Mouse (Mus musculus) midbrain, embryonic 15.5 days (tissue): ENCODE results near the gene Chac1. TPM values are rescaled to one million over a fixed set of nuclear protein-coding genes. Genes with fewer than 3 reads are reported as not detected.

Experiments used
- ATAC-seq: fragments of 200-750 bp; cut with Nextera tagmentation; replicated peaks from 2 replicates; pipeline ENCODE4 v1.8.0; 2017; ENCODE audit warnings: moderate TSS enrichment
- H3K27ac ChIP-seq: fragments of 300-500 bp; sonication (generic); 2 replicates; pipeline ENCODE4 v1.5.1; 2015; ENCODE audit warnings: mild to moderate bottlenecking, inconsistent platforms
- H3K27me3 ChIP-seq: fragments of 300-500 bp; sonication (generic); replicated peaks from 2 replicates; pipeline ENCODE4 v1.6.1; 2015; ENCODE audit warnings: inconsistent platforms
- H3K36me3 ChIP-seq: fragments of 300-500 bp; sonication (generic); replicated peaks from 2 replicates; pipeline ENCODE4 v1.6.1; 2015; ENCODE audit warnings: inconsistent platforms
- H3K4me1 ChIP-seq: fragments of 300-500 bp; sonication (generic); 2 replicates; pipeline ENCODE4 v1.6.1; 2015; ENCODE audit warnings: inconsistent platforms
- H3K4me2 ChIP-seq: fragments of 300-500 bp; sonication (generic); 2 replicates; pipeline ENCODE4 v1.6.1; 2015; ENCODE audit warnings: inconsistent platforms, mild to moderate bottlenecking, moderate library complexity
- H3K4me3 ChIP-seq: fragments of 300-500 bp; sonication (generic); 2 replicates; pipeline ENCODE4 v1.5.1; 2015; ENCODE audit warnings: mild to moderate bottlenecking, inconsistent platforms
- H3K9ac ChIP-seq: fragments of 300-500 bp; sonication (generic); 2 replicates; pipeline ENCODE4 v1.6.1; 2015; ENCODE audit warnings: mild to moderate bottlenecking, inconsistent platforms
- H3K9me3 ChIP-seq: fragments of 300-500 bp; sonication (generic); 2 replicates; pipeline ENCODE4 v1.6.1; 2016; ENCODE audit warnings: inconsistent platforms
- WGBS: fragments of 180-500 bp; shearing (Covaris S2); methylation state at CpG from one replicate; pipeline ENCODE4 v1.1.7; 2015; ENCODE audit warnings: mixed read lengths; 5-methylcytosine and 5-hydroxymethylcytosine counted together
- polyA plus RNA-seq: library from polyadenylated mRNA; unstranded; fragments of >200 nt; fragmentation: Nextera tagmentation; extraction: Ambion mirVana; gene quantifications from 2 replicates; pipeline ENCODE4 v1.2.1, GENCODE M21; 2015

The Chac1 gene
- polyA plus RNA-seq, 1 experiment from 2014 or later, result 8.1 TPM

DNA sequence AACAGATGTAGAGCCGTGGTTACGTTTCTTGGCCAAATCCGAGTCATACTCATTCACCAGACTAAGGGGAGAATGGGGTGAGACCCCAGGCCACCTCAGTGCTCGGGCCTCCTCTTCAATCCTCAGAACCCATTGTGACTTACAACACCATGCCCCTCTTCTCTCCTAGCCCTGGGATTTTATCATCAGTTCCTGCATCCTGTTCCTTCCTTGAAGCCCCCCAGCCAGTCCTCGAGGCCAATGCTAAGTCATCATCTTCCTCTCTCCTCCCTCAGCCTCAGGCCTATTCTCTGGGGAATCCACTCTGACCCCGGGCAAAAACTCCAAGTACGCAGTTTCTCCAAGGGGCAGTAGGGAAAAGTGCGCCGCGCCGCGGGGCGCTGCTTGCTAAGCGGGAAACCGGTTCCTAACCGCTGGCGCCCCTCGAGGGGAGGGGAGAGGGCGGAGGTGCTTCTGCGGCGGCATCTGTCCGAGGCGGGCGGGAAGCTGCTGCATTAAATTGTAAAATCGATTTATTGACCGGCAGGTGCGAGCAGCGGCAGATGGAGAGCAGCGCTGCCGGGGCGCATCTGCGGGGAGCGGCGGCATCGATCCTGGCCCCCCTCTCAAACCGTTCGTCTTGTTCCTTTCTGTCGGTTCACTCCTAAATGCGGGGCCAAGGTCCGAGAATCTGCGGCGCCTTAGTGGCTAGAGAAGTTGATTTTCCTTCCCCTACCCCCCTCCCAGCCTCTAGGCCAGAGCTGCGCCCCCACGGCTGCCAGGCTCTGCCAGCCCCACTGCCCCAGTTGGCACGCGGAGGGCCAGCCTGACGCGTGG, 29.1 kb upstream of the Chac1 start:
- peak overlapping the region; percentile 36 for H3K4me3 ChIP-seq
- no peaks in the 10 kb centered on the region for H3K9me3 ChIP-seq
- peaks cover 56% of the 10 kb centered on the region for H3K4me1 ChIP-seq
- under 1% methylated on average over 48 of the region's 48 CpGs for WGBS
- peak overlapping the region; percentile 26 for H3K9ac ChIP-seq
- H3K4me2 ChIP-seq, result peak overlapping the region; percentile 70
- peaks cover 80% of the 10 kb centered on the region for H3K27me3 ChIP-seq
- no peak overlapping the region for H3K27ac ChIP-seq
- ATAC-seq, result peak; percentile 60; the same call in 1 of the 2 replicates
- no peaks in the 10 kb centered on the region for H3K36me3 ChIP-seq

DNA sequence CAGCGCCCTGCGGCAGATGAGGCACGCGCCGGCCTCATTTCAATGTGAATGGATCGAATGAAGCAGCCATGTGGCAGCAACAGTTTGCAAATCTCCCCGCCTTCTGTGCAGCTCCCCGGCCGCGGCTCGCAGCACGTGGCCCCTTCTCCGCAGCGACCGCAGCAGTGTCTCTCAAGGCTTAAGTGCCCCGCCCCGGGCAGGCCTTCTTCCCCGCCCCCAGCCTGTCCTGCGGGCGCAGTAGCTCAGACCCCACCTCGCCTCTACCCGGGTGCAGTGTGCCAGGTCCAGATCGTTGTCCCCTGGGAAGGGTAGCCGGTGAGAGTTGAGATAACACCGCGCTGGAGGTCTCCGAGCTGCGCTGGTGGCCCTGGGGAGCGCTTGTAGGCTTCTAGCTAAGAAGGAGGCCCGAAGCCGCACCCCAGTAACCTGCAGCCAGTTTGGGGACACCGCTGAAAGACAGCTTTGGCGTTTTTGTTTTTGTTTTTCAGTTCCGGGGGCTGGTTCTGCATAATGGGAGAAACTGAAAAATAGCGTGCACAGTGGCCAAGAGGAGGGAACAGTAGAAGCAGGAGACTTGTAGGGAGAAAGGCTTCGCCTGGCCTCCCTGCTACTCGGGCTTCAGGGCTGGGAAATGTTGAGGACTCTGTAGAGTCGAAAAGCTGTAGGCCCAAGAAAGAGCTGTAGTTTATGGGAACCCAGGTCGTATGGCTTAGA, 28.3 kb upstream of the Chac1 start:
- H3K4me2 ChIP-seq, result peak overlapping the region; percentile 70
- no peaks in the 10 kb centered on the region for H3K36me3 ChIP-seq
- no peak; the same call in none of the 2 replicates for ATAC-seq
- 2% methylated on average over 39 of the region's 39 CpGs for WGBS
- no peak overlapping the region for H3K27ac ChIP-seq
- peaks cover 62% of the 10 kb centered on the region for H3K4me1 ChIP-seq
- peaks cover 79% of the 10 kb centered on the region for H3K27me3 ChIP-seq
- H3K9me3 ChIP-seq, result no peaks in the 10 kb centered on the region
- peak overlapping the region; percentile 36 for H3K4me3 ChIP-seq
- H3K9ac ChIP-seq, result peak overlapping the region; percentile 26; the same call in 1 of the 2 replicates

DNA sequence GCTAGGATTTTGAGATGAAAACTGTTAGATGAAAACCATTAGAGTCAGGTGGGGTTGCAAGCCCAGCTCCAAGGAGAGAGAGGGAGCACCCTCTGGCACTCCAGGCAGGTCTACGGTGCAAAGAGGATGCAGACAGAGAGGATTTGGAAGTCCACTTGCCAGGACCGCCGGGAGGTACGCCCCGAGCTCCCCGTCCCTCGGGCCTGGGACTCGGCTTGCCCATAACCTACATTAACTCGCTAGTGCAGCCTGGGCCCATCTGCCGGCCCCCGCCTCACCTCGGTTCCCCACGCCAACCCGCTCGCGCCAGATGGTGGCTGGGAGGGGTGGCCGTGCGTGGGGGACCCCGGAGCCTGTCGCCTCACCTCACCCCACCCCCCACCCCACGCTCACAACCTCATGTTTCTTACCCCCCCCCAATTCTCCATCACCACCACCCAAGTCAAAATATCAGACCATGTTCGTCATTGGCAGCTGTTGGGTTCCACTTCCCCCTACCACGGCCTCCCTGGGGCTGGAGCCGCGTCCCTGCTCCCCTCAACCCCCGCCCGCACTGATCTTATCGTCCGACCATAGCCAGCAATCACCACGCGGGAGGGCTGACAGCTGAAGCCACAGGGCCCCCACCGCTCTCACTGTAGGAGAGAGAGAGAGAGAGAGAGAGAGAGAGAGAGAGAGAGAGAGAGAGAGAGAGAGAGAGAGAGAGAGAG, 27.0 kb upstream of the Chac1 start:
- ATAC-seq, result no peak
- H3K36me3 ChIP-seq, result no peaks in the 10 kb centered on the region
- WGBS, result 3% methylated on average over 31 of the region's 32 CpGs

DNA sequence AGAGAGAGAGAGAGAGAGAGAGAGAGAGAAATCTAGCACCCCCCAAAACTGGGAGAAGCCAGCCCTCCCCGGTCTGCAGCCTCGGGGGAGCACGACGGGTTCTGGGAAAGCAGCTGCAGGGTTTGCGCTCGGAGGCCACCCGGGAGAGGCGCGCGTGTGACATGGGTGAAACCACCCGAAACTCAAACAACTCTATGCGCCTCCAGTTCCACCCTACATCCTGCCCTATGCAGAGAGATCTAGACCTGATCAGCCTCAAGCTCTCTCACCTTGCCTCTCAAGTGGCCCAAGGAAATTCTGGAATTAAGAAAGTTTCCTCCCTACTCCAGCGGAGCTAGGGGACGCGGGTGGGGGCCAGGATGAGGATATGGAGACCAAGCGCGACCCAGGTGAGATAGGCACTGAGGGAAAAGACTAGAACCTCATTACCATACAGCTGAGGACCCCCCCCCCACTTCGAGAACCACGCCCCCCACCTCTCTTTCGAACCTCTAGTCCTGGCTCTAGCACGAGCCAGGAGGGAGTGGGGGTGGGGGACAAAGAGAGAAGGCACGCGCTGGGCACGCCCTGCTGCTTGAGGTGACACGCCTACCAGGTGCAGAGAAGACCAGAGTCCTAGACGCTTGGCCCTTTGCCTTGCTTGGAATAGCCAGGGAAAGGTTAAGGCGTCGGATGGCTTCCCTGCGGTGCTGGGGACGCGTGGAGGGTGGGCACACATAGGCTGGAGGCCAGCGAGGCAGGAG, 26.3 kb upstream of the Chac1 start:
- H3K27me3 ChIP-seq, result peaks cover 83% of the 10 kb centered on the region
- WGBS, result under 1% methylated on average over 32 of the region's 32 CpGs
- no peaks in the 10 kb centered on the region for H3K36me3 ChIP-seq
- ATAC-seq, result no peak
- no peak overlapping the region for H3K9ac ChIP-seq
- peak overlapping the region; percentile 85 for H3K4me2 ChIP-seq
- H3K4me1 ChIP-seq, result peaks cover 72% of the 10 kb centered on the region
- H3K9me3 ChIP-seq, result no peaks in the 10 kb centered on the region
- no peak overlapping the region for H3K27ac ChIP-seq
- peak overlapping the region; percentile 49 for H3K4me3 ChIP-seq

More for the DNA sequence above, 27.0 kb upstream of the Chac1 start:
- H3K27ac ChIP-seq, result no peak overlapping the region
- no peak overlapping the region for H3K9ac ChIP-seq
- peak overlapping the region; percentile 9 for H3K4me3 ChIP-seq
- no peaks in the 10 kb centered on the region for H3K9me3 ChIP-seq
- peaks cover 67% of the 10 kb centered on the region for H3K4me1 ChIP-seq
- H3K4me2 ChIP-seq, result peak overlapping the region; percentile 25
- H3K27me3 ChIP-seq, result peaks cover 81% of the 10 kb centered on the region

DNA sequence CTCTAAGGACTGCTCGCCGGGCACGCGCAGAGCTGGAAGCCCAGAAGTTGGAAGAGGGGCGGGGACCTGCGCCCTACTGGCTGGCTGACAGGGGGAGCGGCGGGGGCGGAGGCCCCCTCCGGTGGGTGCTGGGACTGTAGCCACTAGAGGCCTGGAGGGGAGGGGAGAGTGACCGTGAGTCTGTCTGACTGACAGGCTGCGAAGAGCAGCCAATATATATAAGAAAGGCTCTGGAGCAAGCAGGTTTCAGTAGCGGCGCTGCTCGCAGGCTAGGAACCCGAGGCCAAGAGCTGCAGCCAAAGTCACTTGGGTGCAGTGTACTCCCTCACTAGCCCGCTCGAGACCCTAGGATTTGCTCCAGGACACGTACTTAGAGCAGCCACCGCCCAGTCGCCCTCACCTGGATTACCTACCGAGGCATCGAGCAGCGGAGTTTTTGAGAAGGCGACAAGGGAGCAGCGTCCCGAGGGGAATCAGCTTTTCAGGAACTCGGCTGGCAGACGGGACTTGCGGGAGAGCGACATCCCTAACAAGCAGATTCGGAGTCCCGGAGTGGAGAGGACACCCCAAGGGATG, 25.4 kb upstream of the Chac1 start, which contains the start of gene Dll4:
Gene Dll4, plus strand, starts transcription at position 217 of the 576 bp plus-strand sequence.
- Histone ChIP-seq H3K4me2 (peak within 1 kb of the TSS; percentile 85), H3K4me3 (peak within 1 kb of the TSS; percentile 49), H3K4me1 (peaks cover 72% of the 10 kb centered on the region), H3K27ac (no peak within 1 kb of the TSS), H3K36me3 (no peaks in the 10 kb centered on the region), H3K27me3 (peaks cover 84% of the 10 kb centered on the region), H3K9ac (peak within 1 kb of the TSS; percentile 30), H3K9me3 (no peaks in the 10 kb centered on the region)
- WGBS, result 1% methylated on average over 33 of the region's 33 CpGs
- 0 out of 2 replicates have a peak, but pooled peaks have one; percentile 10 for ATAC-seq

DNA sequence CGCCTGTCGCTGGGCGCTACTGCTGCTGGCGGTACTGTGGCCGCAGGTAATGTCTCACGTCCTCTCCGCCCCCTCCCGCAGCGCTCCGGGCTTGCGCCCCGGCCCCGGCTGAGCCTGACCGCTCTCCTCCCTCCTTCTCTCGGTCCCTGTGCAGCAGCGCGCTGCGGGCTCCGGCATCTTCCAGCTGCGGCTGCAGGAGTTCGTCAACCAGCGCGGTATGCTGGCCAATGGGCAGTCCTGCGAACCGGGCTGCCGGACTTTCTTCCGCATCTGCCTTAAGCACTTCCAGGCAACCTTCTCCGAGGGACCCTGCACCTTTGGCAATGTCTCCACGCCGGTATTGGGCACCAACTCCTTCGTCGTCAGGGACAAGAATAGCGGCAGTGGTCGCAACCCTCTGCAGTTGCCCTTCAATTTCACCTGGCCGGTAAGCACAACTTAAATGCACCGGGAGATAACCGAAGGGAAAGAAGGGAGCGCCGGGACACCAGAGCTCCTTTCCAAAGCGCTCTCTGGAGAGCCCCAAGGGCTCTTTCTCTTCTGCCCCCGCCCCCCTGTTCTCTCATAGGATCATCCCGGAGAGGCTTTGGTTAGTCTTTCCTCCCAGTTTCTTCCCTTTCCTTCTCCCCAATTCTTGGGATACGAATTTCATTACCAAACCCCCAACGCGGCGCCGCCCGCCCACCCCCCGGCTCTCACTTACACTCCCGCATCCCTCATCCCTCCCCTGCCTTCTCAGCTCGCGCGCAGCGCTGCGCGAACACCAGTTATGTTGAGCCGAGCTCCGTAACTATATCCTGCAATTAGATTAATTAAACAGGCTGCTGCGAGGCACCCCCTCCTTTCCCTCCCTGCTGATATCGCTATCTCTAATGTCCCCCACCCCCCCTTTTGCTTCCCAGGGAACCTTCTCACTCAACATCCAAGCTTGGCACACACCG, 24.6 kb upstream of the Chac1 start:
- under 1% methylated on average over 61 of the region's 61 CpGs for WGBS
- H3K27me3 ChIP-seq, result peaks cover 83% of the 10 kb centered on the region
- peak; percentile 32; the same call in 1 of the 2 replicates for ATAC-seq
- H3K36me3 ChIP-seq, result no peaks in the 10 kb centered on the region
- peak overlapping the region; percentile 49 for H3K4me3 ChIP-seq
- H3K4me2 ChIP-seq, result peak overlapping the region; percentile 85
- no peaks in the 10 kb centered on the region for H3K9me3 ChIP-seq
- peaks cover 68% of the 10 kb centered on the region for H3K4me1 ChIP-seq
- H3K27ac ChIP-seq, result no peak overlapping the region
- H3K9ac ChIP-seq, result peak overlapping the region; percentile 46

DNA sequence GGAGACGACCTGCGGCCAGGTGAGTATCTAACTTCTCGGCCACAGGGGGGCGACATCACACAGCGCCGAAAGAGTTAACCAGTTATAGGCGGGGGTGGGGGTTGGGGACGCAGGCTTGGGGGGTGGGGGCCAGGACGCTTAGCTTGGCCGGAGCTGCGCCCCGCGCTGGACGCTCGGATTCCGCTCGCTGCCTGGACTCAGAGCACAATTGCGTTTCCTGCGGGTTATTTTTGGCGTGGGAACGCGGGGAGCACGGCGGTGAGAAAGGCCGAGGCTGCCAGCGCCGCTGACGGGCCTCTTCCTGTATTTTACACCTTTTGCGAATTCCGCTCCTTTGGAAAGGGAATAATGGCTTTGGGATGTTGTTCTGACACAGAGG, 23.9 kb upstream of the Chac1 start:
- peaks cover 62% of the 10 kb centered on the region for H3K4me1 ChIP-seq
- 0 out of 2 replicates have a peak, but pooled peaks have one; percentile 6 for ATAC-seq
- H3K9me3 ChIP-seq, result no peaks in the 10 kb centered on the region
- H3K27me3 ChIP-seq, result peaks cover 82% of the 10 kb centered on the region
- H3K27ac ChIP-seq, result no peak overlapping the region
- H3K4me2 ChIP-seq, result peak overlapping the region; percentile 85
- peak overlapping the region; percentile 49 for H3K4me3 ChIP-seq
- no peaks in the 10 kb centered on the region for H3K36me3 ChIP-seq
- peak overlapping the region; percentile 46 for H3K9ac ChIP-seq
- WGBS, result under 1% methylated on average over 30 of the region's 30 CpGs

DNA sequence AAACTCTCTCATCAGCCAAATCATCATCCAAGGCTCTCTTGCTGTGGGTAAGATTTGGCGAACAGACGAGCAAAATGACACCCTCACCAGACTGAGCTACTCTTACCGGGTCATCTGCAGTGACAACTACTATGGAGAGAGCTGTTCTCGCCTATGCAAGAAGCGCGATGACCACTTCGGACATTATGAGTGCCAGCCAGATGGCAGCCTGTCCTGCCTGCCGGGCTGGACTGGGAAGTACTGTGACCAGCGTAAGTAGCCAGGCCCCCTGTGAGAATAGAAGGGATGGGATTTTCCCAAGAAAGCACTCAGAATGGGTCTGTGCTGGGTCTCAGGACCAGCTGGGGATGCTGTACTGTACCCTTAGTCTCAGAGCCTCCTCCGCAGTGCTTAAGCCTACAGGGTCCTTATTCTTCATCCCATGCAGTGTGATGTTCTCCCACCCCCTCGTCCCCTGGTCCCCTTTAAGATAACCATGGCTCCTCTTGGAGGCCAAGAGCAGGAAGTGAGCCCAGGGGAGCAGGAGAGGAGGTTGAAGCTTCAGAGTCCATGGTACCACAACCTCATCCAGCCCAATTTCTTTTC, 23.0 kb upstream of the Chac1 start:
- peaks cover 74% of the 10 kb centered on the region for H3K27me3 ChIP-seq
- no peaks in the 10 kb centered on the region for H3K36me3 ChIP-seq
- H3K4me2 ChIP-seq, result peak overlapping the region; percentile 85
- ATAC-seq, result no peak
- peak overlapping the region; percentile 49; the same call in 1 of the 2 replicates for H3K4me3 ChIP-seq
- no peaks in the 10 kb centered on the region for H3K9me3 ChIP-seq
- WGBS, result 17% methylated on average over 11 of the region's 11 CpGs
- no peak overlapping the region for H3K27ac ChIP-seq
- H3K9ac ChIP-seq, result no peak overlapping the region
- peaks cover 52% of the 10 kb centered on the region for H3K4me1 ChIP-seq

DNA sequence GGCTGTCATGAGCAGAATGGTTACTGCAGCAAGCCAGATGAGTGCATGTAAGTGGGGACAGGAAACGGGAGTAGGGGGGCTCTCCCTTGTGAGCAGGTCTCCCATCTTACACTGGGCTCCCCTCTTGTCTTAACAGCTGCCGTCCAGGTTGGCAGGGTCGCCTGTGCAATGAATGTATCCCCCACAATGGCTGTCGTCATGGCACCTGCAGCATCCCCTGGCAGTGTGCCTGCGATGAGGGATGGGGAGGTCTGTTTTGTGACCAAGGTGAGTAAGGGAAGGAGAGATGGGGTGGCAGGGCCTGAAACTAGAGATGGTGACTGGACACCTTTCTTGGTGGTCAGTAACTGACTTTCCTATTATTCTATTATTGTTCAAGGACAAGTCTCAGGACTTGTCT, 22.5 kb upstream of the Chac1 start:
- Histone ChIP-seq H3K4me1 (peaks cover 51% of the 10 kb centered on the region), H3K4me3 (no peak overlapping the region), H3K9me3 (no peaks in the 10 kb centered on the region), H3K36me3 (no peaks in the 10 kb centered on the region), H3K9ac (no peak overlapping the region), H3K4me2 (peak overlapping the region; percentile 85), H3K27ac (no peak overlapping the region), H3K27me3 (peaks cover 69% of the 10 kb centered on the region)
- ATAC-seq, result no peak
- WGBS, result 40% methylated on average over 5 of the region's 5 CpGs

DNA sequence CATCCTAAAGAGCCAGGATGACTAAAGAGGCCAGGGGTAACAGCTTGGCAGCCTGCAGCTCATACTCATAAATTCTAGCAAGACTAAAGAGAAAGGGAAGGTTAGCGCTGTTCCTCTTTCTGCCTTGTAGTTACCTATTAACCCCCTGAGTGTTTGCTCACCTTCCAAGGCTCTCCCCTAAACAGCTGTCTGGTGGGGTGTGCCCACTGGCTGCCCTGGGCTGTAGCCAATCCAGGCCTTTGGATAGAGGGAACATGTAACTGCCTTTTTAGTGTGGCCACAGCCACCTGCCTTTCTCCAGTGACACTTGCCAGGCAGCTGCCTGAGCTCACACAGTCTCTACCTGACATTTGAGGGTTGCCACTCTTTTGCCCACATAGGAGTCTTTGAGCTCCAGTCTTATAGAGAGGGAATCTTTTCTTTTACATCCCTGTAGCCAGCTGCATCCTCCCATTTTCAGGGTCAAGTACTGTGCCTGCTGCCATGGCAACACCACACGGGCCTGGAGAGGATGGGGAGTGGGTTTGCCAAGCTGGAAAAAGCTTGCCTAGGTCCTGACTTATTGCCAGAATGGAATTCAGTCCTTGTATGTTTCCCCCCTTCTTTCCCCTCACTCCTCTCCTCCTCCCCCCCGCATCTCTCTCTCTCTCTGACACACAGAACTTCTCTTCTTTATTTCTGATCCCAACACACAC, 21.8 kb upstream of the Chac1 start:
- H3K9me3 ChIP-seq, result no peaks in the 10 kb centered on the region
- H3K36me3 ChIP-seq, result no peaks in the 10 kb centered on the region
- no peak overlapping the region for H3K4me2 ChIP-seq
- peaks cover 44% of the 10 kb centered on the region for H3K4me1 ChIP-seq
- H3K27ac ChIP-seq, result no peak overlapping the region
- no peak overlapping the region for H3K9ac ChIP-seq
- H3K4me3 ChIP-seq, result no peak overlapping the region
- WGBS, result 68% methylated on average over 3 of the region's 3 CpGs
- peaks cover 63% of the 10 kb centered on the region for H3K27me3 ChIP-seq
- ATAC-seq, result no peak
